Mouse (Mus musculus) stomach, embryonic 15.5 days (tissue): ENCODE results near the gene Itih2. TPM values are rescaled to one million over a fixed set of nuclear protein-coding genes. Genes with fewer than 3 reads are reported as not detected.

Experiments used
- ATAC-seq: fragments of 200-750 bp; cut with Nextera tagmentation; 2 replicates; pipeline ENCODE4 v1.8.0; 2017; ENCODE audit warnings: low read depth, moderate number of reproducible peaks, moderate TSS enrichment; ENCODE audit not compliant: insufficient read depth, low FRiP score
- H3K27ac ChIP-seq: fragments of 300-500 bp; sonication (generic); 2 replicates; pipeline ENCODE4 v1.5.1; 2015; ENCODE audit warnings: mild to moderate bottlenecking, inconsistent platforms
- H3K27me3 ChIP-seq: fragments of 300-500 bp; sonication (generic); replicated peaks from 2 replicates; pipeline ENCODE4 v1.6.1; 2015; ENCODE audit warnings: inconsistent platforms
- H3K36me3 ChIP-seq: fragments of 300-500 bp; sonication (generic); 2 replicates; pipeline ENCODE4 v1.6.1; 2015; ENCODE audit warnings: inconsistent platforms
- H3K4me1 ChIP-seq: fragments of 300-500 bp; sonication (generic); 2 replicates; pipeline ENCODE4 v1.6.1; 2015; ENCODE audit warnings: inconsistent platforms
- H3K4me2 ChIP-seq: fragments of 300-500 bp; sonication (generic); 2 replicates; pipeline ENCODE4 v1.6.1; 2015; ENCODE audit warnings: mild to moderate bottlenecking, inconsistent platforms
- H3K4me3 ChIP-seq: fragments of 300-500 bp; sonication (generic); replicated peaks from 2 replicates; pipeline ENCODE4 v1.5.1; 2015; ENCODE audit warnings: inconsistent platforms
- H3K9ac ChIP-seq: fragments of 300-500 bp; sonication (generic); 2 replicates; pipeline ENCODE4 v1.6.1; 2015; ENCODE audit warnings: inconsistent platforms
- H3K9me3 ChIP-seq: fragments of 300-500 bp; sonication (generic); 2 replicates; pipeline ENCODE4 v1.6.1; 2016; ENCODE audit warnings: inconsistent platforms
- WGBS: fragments of 180-500 bp; shearing (Covaris S2); methylation state at CpG from one replicate; pipeline ENCODE4 v1.1.7; 2015; 5-methylcytosine and 5-hydroxymethylcytosine counted together
- polyA plus RNA-seq: library from polyadenylated mRNA; unstranded; fragments of >200 nt; fragmentation: Nextera tagmentation; extraction: Ambion mirVana; gene quantifications from 2 replicates; pipeline ENCODE4 v1.2.1, GENCODE M21; 2015

Gene Itih2
- 12.7 and 22.9 TPM in 2 replicates for polyA plus RNA-seq

GRCm38 (mm10) chr2:10131296-10131695 lies at the start of gene Itih2:
Gene Itih2 (minus strand): TSS chr2:10131396.
- ATAC-seq: no peak
- Histone ChIP-seq H3K4me1 (no peaks in the 10 kb centered on the region), H3K36me3 (no peaks in the 10 kb centered on the region), H3K9ac (no peak within 1 kb of the TSS), H3K27ac (0 out of 2 replicates have a peak within 1 kb of the TSS, but pooled peaks have one; percentile 32), H3K9me3 (no peaks in the 10 kb centered on the region), H3K27me3 (no peaks in the 10 kb centered on the region), H3K4me3 (no peak within 1 kb of the TSS), H3K4me2 (no peak within 1 kb of the TSS)
- WGBS: 81% methylated on average over 4 of the region's 4 CpGs

- H3K36me3 ChIP-seq: no peaks in the 10 kb centered on the region
- H3K27ac ChIP-seq: no peak overlapping the region
- ATAC-seq: no peak
- H3K4me2 ChIP-seq: no peak overlapping the region
- no peak overlapping the region for H3K4me3 ChIP-seq
- H3K27me3 ChIP-seq: no peaks in the 10 kb centered on the region
- no peak overlapping the region for H3K9ac ChIP-seq
- 82% methylated on average over 16 of the region's 16 CpGs for WGBS
- H3K9me3 ChIP-seq: no peaks in the 10 kb centered on the region
- H3K4me1 ChIP-seq: no peaks in the 10 kb centered on the region
Measured at GRCm38 (mm10) chr2:10169991-10170390, 38.8 kb upstream of the Itih2 start.

DNA sequence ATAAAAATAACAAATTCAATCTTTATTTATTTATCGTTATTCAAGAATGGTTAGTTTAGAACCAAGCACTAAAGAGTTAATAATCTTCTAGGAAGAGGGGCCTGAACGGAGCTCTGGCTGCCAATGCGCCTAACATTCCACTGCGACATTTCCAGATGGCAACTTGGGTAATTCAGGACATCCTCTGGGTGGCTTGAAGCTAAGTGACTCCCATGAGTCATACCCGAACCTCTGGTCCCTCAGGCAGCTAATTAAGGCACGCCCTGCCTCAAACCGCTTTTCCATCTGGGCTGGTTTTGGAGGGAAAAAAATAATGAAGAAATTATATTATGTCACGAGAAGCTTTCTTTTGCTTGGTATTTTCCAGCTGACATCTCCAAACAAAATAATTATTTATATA lies 36.8 kb upstream of the Itih2 start:
- WGBS: 46% methylated on average over 8 of the region's 8 CpGs
- no peak for ATAC-seq
- no peak overlapping the region for H3K4me2 ChIP-seq
- H3K36me3 ChIP-seq: no peaks in the 10 kb centered on the region
- H3K9me3 ChIP-seq: no peaks in the 10 kb centered on the region
- H3K27me3 ChIP-seq: no peaks in the 10 kb centered on the region
- no peak overlapping the region for H3K4me3 ChIP-seq
- no peaks in the 10 kb centered on the region for H3K4me1 ChIP-seq
- H3K9ac ChIP-seq: no peak overlapping the region
- H3K27ac ChIP-seq: no peak overlapping the region

DNA sequence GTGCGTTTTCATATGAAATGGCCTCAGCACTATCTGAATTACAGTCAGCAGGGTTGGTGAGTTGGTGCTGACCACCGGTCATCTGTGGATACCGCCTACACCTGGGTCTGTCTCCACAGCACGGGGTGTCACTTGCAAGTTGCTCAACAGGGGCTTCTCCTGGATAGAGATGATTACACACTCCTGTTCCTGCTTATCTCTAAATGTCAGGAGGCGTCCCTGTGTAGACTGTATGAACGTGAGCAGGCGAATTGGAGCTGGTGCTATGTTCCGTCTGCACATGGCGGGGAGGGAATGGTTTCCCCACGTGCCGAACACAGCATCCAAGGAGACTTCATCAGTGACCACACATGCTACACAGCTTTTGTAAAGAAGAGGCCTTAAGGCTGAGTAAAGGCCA lies 36.1 kb upstream of the Itih2 start:
- Histone ChIP-seq H3K9ac (no peak overlapping the region), H3K4me2 (no peak overlapping the region), H3K27me3 (no peaks in the 10 kb centered on the region), H3K27ac (no peak overlapping the region), H3K36me3 (no peaks in the 10 kb centered on the region), H3K9me3 (no peaks in the 10 kb centered on the region), H3K4me3 (no peak overlapping the region), H3K4me1 (no peaks in the 10 kb centered on the region)
- 87% methylated on average over 11 of the region's 11 CpGs for WGBS
- no peak for ATAC-seq

DNA sequence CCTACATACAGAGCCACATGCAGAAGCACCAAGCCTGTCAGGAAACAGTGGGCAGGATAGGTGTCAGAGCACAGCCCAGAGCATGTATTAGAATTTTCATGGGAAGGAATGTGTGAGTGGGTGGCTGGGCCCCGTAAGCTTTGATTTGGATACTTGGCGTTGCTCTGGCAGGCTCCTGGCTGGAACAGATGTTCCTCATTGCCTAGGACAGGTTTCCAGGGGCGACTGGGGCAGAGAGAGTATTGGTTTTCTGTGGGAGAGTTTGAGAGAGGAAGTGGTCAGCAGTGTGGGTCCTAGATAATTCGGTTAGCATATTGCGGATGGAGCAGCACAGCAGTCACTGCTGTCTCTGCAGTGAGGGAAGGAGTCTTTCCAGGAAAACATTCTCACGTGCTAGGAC lies 35.4 kb upstream of the Itih2 start:
- WGBS: 52% methylated on average over 6 of the region's 6 CpGs
- H3K27me3 ChIP-seq: no peaks in the 10 kb centered on the region

DNA sequence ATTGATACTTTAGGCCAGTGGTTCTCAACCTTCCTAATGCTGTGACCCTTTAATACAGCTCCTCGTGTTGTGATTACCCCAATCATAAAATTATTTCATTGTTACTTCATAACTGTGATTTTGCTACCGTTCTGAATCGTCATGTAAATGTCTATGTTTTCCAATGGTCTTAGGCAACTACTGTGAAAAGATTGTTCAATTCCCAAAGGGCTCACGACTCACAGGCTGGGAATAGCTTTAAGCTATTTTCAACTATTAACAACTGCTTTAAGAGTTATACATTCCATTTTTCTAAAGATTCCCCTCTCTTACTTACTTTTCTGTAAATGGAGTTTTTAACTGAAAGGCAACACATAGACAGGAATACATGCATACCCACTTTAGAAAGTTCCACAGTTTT lies 30.8 kb upstream of the Itih2 start:
- H3K4me2 ChIP-seq: no peak overlapping the region
- no peak overlapping the region for H3K9ac ChIP-seq
- no peaks in the 10 kb centered on the region for H3K9me3 ChIP-seq
- H3K4me1 ChIP-seq: no peaks in the 10 kb centered on the region
- H3K36me3 ChIP-seq: no peaks in the 10 kb centered on the region
- H3K27ac ChIP-seq: no peak overlapping the region
- H3K27me3 ChIP-seq: no peaks in the 10 kb centered on the region
- no peak for ATAC-seq
- WGBS: 89% methylated on average over 4 of the region's 4 CpGs
- H3K4me3 ChIP-seq: no peak overlapping the region

More for the DNA sequence above, 35.4 kb upstream of the Itih2 start:
- ATAC-seq: no peak
- Histone ChIP-seq H3K27ac (no peak overlapping the region), H3K4me3 (no peak overlapping the region), H3K4me2 (no peak overlapping the region), H3K4me1 (no peaks in the 10 kb centered on the region), H3K9ac (no peak overlapping the region), H3K36me3 (no peaks in the 10 kb centered on the region), H3K9me3 (no peaks in the 10 kb centered on the region)

GRCm38 (mm10) chr2:10157184-10157583 lies 26.0 kb upstream of the Itih2 start:
- H3K4me3 ChIP-seq: no peak overlapping the region
- H3K36me3 ChIP-seq: no peaks in the 10 kb centered on the region
- H3K4me1 ChIP-seq: peaks cover 8% of the 10 kb centered on the region; the same call in 1 of the 2 replicates
- no peaks in the 10 kb centered on the region for H3K9me3 ChIP-seq
- no peak overlapping the region for H3K4me2 ChIP-seq
- WGBS: 63% methylated on average over 10 of the region's 10 CpGs
- H3K27me3 ChIP-seq: no peaks in the 10 kb centered on the region
- no peak for ATAC-seq
- H3K27ac ChIP-seq: no peak overlapping the region
- H3K9ac ChIP-seq: no peak overlapping the region

GRCm38 (mm10) chr2:10153201-10154075 lies 22.2 kb upstream of the Itih2 start, which contains the start of gene Itih5:
Gene Itih5 (plus strand): TSS chr2:10153571.
- ATAC-seq: peak; percentile 70
- H3K27me3 ChIP-seq: no peaks in the 10 kb centered on the region
- WGBS: 7% methylated on average over 27 of the region's 27 CpGs
- no peaks in the 10 kb centered on the region for H3K9me3 ChIP-seq
- peaks cover 8% of the 10 kb centered on the region; the same call in 1 of the 2 replicates for H3K4me1 ChIP-seq
- H3K4me3 ChIP-seq: peak within 1 kb of the TSS; percentile 49
- peak within 1 kb of the TSS; percentile 81 for H3K4me2 ChIP-seq
- no peaks in the 10 kb centered on the region for H3K36me3 ChIP-seq
- no peak within 1 kb of the TSS for H3K27ac ChIP-seq
- peak within 1 kb of the TSS; percentile 9; the same call in 1 of the 2 replicates for H3K9ac ChIP-seq

DNA sequence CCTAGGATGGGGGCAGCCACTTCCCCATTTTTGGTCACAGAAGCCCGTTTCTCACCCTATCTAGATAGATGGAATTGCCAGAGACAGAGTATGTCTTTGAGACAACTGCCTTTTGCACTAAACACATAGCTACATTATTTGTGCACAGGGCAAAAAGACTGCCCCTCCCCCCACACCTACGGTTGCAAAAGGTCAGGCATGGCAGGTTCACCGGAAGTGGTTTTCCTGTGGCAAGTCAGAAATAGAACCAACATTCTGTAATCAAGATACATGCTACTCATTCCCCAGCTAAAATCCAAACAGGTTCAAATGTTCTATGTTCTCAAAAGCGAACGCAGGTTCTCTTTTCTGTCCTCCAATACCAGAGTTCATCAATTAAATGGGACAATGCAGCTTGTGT lies 21.4 kb upstream of the Itih2 start:
- no peaks in the 10 kb centered on the region for H3K9me3 ChIP-seq
- WGBS: 67% methylated on average over 5 of the region's 5 CpGs
- ATAC-seq: no peak
- no peak overlapping the region for H3K27ac ChIP-seq
- no peak overlapping the region for H3K4me3 ChIP-seq
- no peaks in the 10 kb centered on the region for H3K27me3 ChIP-seq
- H3K9ac ChIP-seq: no peak overlapping the region
- H3K4me1 ChIP-seq: peaks cover 8% of the 10 kb centered on the region; the same call in 1 of the 2 replicates
- no peaks in the 10 kb centered on the region for H3K36me3 ChIP-seq
- no peak overlapping the region for H3K4me2 ChIP-seq

- 78% methylated on average over 8 of the region's 8 CpGs for WGBS
- H3K9ac ChIP-seq: no peak overlapping the region
- no peak for ATAC-seq
Measured at GRCm38 (mm10) chr2:10147176-10147575, 16.0 kb upstream of the Itih2 start.

GRCm38 (mm10) chr2:10145514-10145913 lies 14.3 kb upstream of the Itih2 start:
- Histone ChIP-seq H3K4me1 (no peaks in the 10 kb centered on the region), H3K9ac (no peak overlapping the region), H3K36me3 (no peaks in the 10 kb centered on the region), H3K9me3 (no peaks in the 10 kb centered on the region), H3K27me3 (no peaks in the 10 kb centered on the region), H3K4me2 (no peak overlapping the region), H3K4me3 (no peak overlapping the region), H3K27ac (no peak overlapping the region)
- no peak for ATAC-seq
- WGBS: 39% methylated on average over 6 of the region's 6 CpGs

More at GRCm38 (mm10) chr2:10147176-10147575, 16.0 kb upstream of the Itih2 start:
- no peaks in the 10 kb centered on the region for H3K27me3 ChIP-seq
- no peak overlapping the region for H3K27ac ChIP-seq
- H3K36me3 ChIP-seq: no peaks in the 10 kb centered on the region
- no peak overlapping the region for H3K4me2 ChIP-seq
- H3K9me3 ChIP-seq: no peaks in the 10 kb centered on the region
- no peaks in the 10 kb centered on the region for H3K4me1 ChIP-seq
- no peak overlapping the region for H3K4me3 ChIP-seq
